Mouse (Mus musculus) C2C12 (cell line): ENCODE results near the gene Rapgef1.

Source experiments
- CTCF ChIP-seq: IDR thresholded peaks from one replicate; pipeline ENCODE4 v1.5.1; 2011; ENCODE audit not compliant: control insufficient read depth, insufficient read depth, insufficient read length
- USF1 ChIP-seq: IDR thresholded peaks from one replicate; pipeline ENCODE4 v1.6.1; 2011; ENCODE audit warnings: low read depth, mild to moderate bottlenecking, control low read depth, moderate library complexity

DNA sequence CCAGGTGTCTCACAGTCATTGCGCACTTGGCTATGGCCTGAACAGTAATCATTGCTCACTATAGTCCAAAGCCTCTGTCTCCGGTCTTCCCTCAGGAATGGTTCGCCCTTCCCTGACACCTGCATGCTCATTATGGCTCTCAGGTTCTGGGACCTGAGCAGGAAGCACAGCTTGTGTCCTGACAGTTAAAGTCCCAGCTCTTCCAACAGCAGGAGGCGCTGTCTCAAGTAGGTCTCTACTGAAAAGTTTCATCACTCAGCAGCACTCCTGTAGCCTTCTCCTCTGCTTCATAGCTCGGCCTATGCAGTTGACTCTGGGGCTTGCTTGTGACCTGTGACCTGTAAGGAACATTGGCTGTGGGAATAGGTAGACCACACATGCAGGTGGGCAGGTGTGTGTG is 45.9 kb downstream of the Rapgef1 start:
- TF ChIP-seq CTCF (no peak), USF1 (no peak)
